Mouse (Mus musculus) heart, postnatal 0 days (tissue): ENCODE measurements around the gene Grpel1. TPM values are rescaled to one million over a fixed set of nuclear protein-coding genes. Genes with fewer than 3 reads are reported as not detected.

Source experiments
- ATAC-seq: fragments of 200-750 bp; cut with Nextera tagmentation; 2 replicates; pipeline ENCODE4 v1.8.0; 2017; ENCODE audit warnings: low read depth, moderate number of reproducible peaks, moderate library complexity; ENCODE audit not compliant: insufficient read depth
- DNase-seq: peaks from one replicate; pipeline ENCODE4 v3.0.0-alpha.2; 2016; ENCODE audit warnings: low spot score
- H3K27ac ChIP-seq: fragments of 300-500 bp; sonication (generic); 2 replicates; pipeline ENCODE4 v1.5.1; 2014; ENCODE audit warnings: low read depth, mild to moderate bottlenecking
- H3K27me3 ChIP-seq: fragments of 300-500 bp; sonication (generic); 2 replicates; pipeline ENCODE4 v1.6.1; 2014; ENCODE audit warnings: low read length, mixed read lengths; ENCODE audit not compliant: control insufficient read depth, insufficient read depth
- H3K36me3 ChIP-seq: fragments of 300-500 bp; sonication (generic); replicated peaks from 2 replicates; pipeline ENCODE4 v1.6.1; 2014; ENCODE audit warnings: low read length, mixed read lengths; ENCODE audit not compliant: control insufficient read depth, insufficient read depth
- H3K4me1 ChIP-seq: fragments of 300-500 bp; sonication (generic); 2 replicates; pipeline ENCODE4 v1.6.1; 2014; ENCODE audit warnings: antibody characterized with exemption; ENCODE audit not compliant: control insufficient read depth, insufficient read depth
- H3K4me2 ChIP-seq: fragments of 300-500 bp; sonication (generic); 2 replicates; pipeline ENCODE4 v1.6.1; 2014; ENCODE audit warnings: low read depth, mild to moderate bottlenecking, low read length, moderate library complexity
- H3K4me3 ChIP-seq: fragments of 300-500 bp; sonication (generic); 2 replicates; pipeline ENCODE4 v1.5.1; 2014; ENCODE audit warnings: low read depth, low read length
- H3K9ac ChIP-seq: fragments of 300-500 bp; sonication (generic); replicated peaks from 2 replicates; pipeline ENCODE4 v1.6.1; 2014; ENCODE audit warnings: low read depth, low read length, mixed read lengths
- H3K9me3 ChIP-seq: fragments of 300-500 bp; sonication (generic); replicated peaks from 2 replicates; pipeline ENCODE4 v1.6.1; 2016; ENCODE audit warnings: low read length; ENCODE audit not compliant: control insufficient read depth
- CTCF ChIP-seq: IDR thresholded peaks from 2 replicates; pipeline ENCODE4 v1.5.1; 2016; ENCODE audit warnings: antibody characterized with exemption, control low read depth, low read depth
- EP300 ChIP-seq: IDR thresholded peaks from 2 replicates; pipeline ENCODE4 v1.6.1; 2016; ENCODE audit warnings: antibody characterized with exemption, low read depth
- WGBS: fragments of 180-500 bp; shearing (Covaris S2); extraction: QIAGEN DNeasy Blood & Tissue Kit; methylation state at CpG from one replicate; pipeline ENCODE4 v1.1.7; 2014; 5-methylcytosine and 5-hydroxymethylcytosine counted together
- polyA plus RNA-seq: library from polyadenylated mRNA; unstranded; fragments of >200 nt; fragmentation: Nextera tagmentation; extraction: Ambion mirVana; gene quantifications from 2 replicates; pipeline ENCODE4 v1.2.1, GENCODE M21; 2015
- total RNA-seq: library from RNA; depleted of rRNA; stranded (reverse); fragments of >200 nt; gene quantifications from 2 replicates; pipeline ENCODE4 v1.2.3, GENCODE M21; 2014; ENCODE audit warnings: low replicate concordance

Grpel1 gene
- total and polyA plus RNA-seq, 2 experiments from 2014 or later, result 30.1 to 84.0 TPM

- H3K4me1 ChIP-seq, result no peaks in the 10 kb centered on the region
- no peak overlapping the region for H3K4me2 ChIP-seq
- no peaks in the 10 kb centered on the region for H3K9me3 ChIP-seq
- no peaks in the 10 kb centered on the region for H3K36me3 ChIP-seq
- no peak overlapping the region for H3K27ac ChIP-seq
- no peak overlapping the region for H3K9ac ChIP-seq
- no peak for DNase-seq
- H3K4me3 ChIP-seq, result no peak overlapping the region
- TF ChIP-seq CTCF, result no peak
- no peak for TF ChIP-seq EP300
- ATAC-seq, result no peak
- 51% methylated on average over 11 of the region's 11 CpGs for WGBS
- peaks cover 14% of the 10 kb centered on the region for H3K27me3 ChIP-seq
Observed at GRCm38 (mm10) chr5:36427831-36428230, 37.0 kb upstream of the Grpel1 start.

GRCm38 (mm10) chr5:36429551-36429950 lies 35.2 kb upstream of the Grpel1 start:
- no peak overlapping the region for H3K4me2 ChIP-seq
- H3K9ac ChIP-seq, result no peak overlapping the region
- no peaks in the 10 kb centered on the region for H3K4me1 ChIP-seq
- H3K9me3 ChIP-seq, result no peaks in the 10 kb centered on the region
- 78% methylated on average over 3 of the region's 3 CpGs for WGBS
- H3K27me3 ChIP-seq, result peaks cover 11% of the 10 kb centered on the region; the same call in 1 of the 2 replicates
- no peak for DNase-seq
- ATAC-seq, result no peak
- H3K36me3 ChIP-seq, result no peaks in the 10 kb centered on the region
- no peak for TF ChIP-seq CTCF
- no peak for TF ChIP-seq EP300
- H3K4me3 ChIP-seq, result no peak overlapping the region
- H3K27ac ChIP-seq, result no peak overlapping the region

DNA sequence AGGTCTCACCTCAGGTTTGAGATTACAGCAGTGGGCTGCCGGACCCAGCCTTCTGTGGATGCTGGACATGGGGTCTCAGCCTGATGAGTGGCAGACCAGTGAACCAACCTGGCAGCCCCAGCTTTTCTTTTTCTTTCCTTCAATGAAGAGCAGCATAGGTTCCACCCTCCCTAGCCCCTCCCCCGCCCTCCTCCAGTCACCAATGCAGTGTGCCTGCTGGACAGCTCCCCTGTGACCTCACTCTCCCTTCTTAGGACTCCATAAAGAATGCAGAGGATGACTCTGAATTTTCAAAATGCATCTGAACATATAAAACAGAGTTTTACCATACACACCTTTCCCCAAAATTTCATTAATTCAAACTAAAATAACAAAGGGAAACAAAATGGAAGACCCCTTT lies 33.1 kb upstream of the Grpel1 start:
- TF ChIP-seq CTCF (no peak), EP300 (no peak)
- H3K9me3 ChIP-seq, result no peaks in the 10 kb centered on the region
- no peak overlapping the region for H3K4me2 ChIP-seq
- no peak overlapping the region for H3K27ac ChIP-seq
- DNase-seq (no peak), ATAC-seq (no peak)
- no peak overlapping the region for H3K9ac ChIP-seq
- H3K4me3 ChIP-seq, result no peak overlapping the region
- H3K4me1 ChIP-seq, result no peaks in the 10 kb centered on the region
- 49% methylated on average over 2 of the region's 2 CpGs for WGBS
- H3K36me3 ChIP-seq, result no peaks in the 10 kb centered on the region
- peaks cover 15% of the 10 kb centered on the region for H3K27me3 ChIP-seq

DNA sequence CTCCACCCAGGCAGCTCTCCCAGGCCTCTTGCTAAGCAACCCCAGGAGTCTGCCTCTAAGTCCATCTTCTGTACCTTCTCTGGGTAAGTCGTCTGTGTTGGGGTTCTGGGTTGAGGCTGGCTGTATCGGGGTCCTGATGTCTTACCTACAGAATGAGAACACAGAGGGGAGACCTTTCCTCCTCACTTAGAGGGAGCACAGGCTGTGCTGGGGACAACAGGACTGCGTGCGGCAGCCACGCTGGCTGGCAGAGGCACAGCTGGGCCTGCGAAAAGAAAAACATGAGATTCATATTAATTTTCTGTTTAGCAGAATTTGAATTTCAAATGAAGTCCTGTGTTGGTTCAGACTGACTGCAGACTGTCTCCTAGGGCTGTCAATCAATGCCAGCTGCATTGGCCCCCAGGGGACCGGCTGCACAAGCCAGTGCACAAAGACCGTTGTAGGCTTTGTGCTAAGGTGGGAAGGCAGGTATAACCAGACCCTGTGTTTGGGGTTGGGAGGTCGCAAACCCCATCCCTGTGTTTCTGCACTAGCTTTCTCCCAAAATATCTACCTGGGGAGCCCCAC lies 30.3 kb upstream of the Grpel1 start:
- H3K4me2 ChIP-seq, result no peak overlapping the region
- DNase-seq (no peak), ATAC-seq (no peak)
- no peak overlapping the region for H3K4me3 ChIP-seq
- no peaks in the 10 kb centered on the region for H3K9me3 ChIP-seq
- TF ChIP-seq CTCF (no peak), EP300 (no peak)
- H3K27ac ChIP-seq, result no peak overlapping the region
- 73% methylated on average over 9 of the region's 9 CpGs for WGBS
- no peaks in the 10 kb centered on the region for H3K36me3 ChIP-seq
- no peak overlapping the region for H3K9ac ChIP-seq
- H3K27me3 ChIP-seq, result peaks cover 10% of the 10 kb centered on the region; the same call in 1 of the 2 replicates
- H3K4me1 ChIP-seq, result no peaks in the 10 kb centered on the region

DNA sequence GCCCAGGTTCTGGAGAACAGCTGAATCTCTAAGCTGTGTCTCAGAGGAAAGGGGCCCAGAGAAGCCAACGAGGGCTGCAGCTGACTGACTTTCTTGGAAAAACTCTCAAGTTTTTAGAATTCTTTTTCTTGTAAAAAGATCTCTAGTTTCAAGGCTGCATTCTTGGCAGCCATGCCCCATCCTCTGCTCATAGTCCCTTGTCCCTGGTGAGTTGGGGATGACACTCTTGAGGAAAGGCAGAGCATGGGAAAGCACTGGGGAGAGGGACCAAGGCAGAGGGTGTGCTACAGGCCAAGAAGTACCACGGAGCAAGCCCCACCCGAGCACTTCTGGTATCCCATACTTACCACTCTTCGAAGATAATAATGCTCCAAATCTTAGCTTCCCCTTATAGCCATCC lies 27.9 kb upstream of the Grpel1 start:
- Histone ChIP-seq H3K4me3 (no peak overlapping the region), H3K4me1 (no peaks in the 10 kb centered on the region), H3K9me3 (no peaks in the 10 kb centered on the region), H3K9ac (no peak overlapping the region), H3K4me2 (no peak overlapping the region), H3K27me3 (peaks cover 10% of the 10 kb centered on the region; the same call in 1 of the 2 replicates), H3K27ac (no peak overlapping the region), H3K36me3 (no peaks in the 10 kb centered on the region)
- no peak for ATAC-seq
- no peak for DNase-seq
- TF ChIP-seq CTCF (no peak), EP300 (no peak)
- WGBS, result 54% methylated on average over 4 of the region's 4 CpGs

GRCm38 (mm10) chr5:36440741-36441140 lies 24.1 kb upstream of the Grpel1 start:
- no peaks in the 10 kb centered on the region for H3K36me3 ChIP-seq
- peak; percentile 46; the same call in 1 of the 2 replicates for ATAC-seq
- H3K9me3 ChIP-seq, result no peaks in the 10 kb centered on the region
- no peak overlapping the region for H3K4me2 ChIP-seq
- TF ChIP-seq EP300, result no peak
- no peak for TF ChIP-seq CTCF
- WGBS, result 37% methylated on average over 3 of the region's 3 CpGs
- H3K4me3 ChIP-seq, result no peak overlapping the region
- no peak overlapping the region for H3K27ac ChIP-seq
- no peak overlapping the region for H3K9ac ChIP-seq
- no peaks in the 10 kb centered on the region for H3K4me1 ChIP-seq
- peaks cover 33% of the 10 kb centered on the region for H3K27me3 ChIP-seq
- no peak for DNase-seq
